Mouse (Mus musculus): Measurements from ENCODE around the gene Gm20388.

DNA sequence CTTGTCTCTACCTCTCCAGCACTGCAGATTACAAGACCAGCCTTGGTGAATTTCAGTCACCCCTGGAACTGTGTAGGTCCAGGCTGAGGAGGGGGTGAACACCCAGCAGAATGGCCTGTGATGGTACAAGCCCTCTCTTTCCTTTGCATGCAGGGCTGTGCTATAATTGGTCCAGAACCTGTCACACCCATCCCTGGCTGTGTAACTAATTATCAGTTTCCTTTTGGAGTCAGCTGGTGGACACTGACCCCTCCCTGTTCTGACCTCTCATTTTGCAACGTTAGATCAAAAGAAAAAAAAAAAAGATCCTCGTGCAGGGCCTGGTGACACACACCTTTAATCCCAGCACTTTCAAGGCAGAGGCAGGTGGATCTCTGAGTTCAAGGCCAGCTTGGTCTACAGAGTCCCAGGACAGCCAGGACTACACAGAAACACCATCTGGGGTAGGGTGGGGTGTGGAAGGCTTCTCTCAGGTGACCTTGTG lies 2032.5 kb downstream of the Gm20388 start:
- TF ChIP-seq CTCF (IDR thresholded peaks at IDR 0.05; ENCODE audit: low read depth) = no peak
- no peak for TF ChIP-seq EP300 (IDR thresholded peaks at IDR 0.05; ENCODE audit: low read depth)
